Mouse (Mus musculus): ENCODE results near the gene Fcho2. TPM values are rescaled to one million over a fixed set of nuclear protein-coding genes. Genes with fewer than 3 reads are reported as not detected.
A peak's percentile ranks its signal among the peaks of the same experiment; 100 is the strongest.

Fcho2 gene
- total and polyA plus RNA-seq, 3 experiments, result 2.2 to 5.8 TPM; not detected in 1

DNA sequence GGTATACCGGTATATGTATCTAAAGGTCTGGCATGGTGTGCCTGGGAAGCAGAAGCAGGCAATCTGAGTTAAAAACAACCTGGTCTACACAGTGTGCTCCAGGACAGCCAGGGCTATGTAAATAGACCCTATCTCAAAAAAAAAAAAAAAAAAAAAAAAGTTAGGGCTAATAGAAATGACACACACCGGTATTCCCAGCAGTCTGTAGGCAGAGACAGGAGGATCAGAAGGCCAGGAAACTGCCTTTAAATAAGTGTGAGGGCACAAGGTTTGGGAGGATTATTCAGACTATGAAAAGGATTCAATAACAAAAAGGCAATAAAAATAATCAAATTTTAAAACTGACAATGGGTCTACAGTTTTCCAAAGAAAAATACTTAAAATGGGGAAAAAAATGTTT is 2.1 kb downstream of the Fcho2 start:
- peaks cover 23% of the 10 kb centered on the region for H3K79me2 ChIP-seq (ENCODE audit: control insufficient read depth, insufficient read depth, low read length, poor library complexity)
- no peak overlapping the region for H3K27ac ChIP-seq (ENCODE audit: control insufficient read depth, low read depth, low read length)
- no peak for DNase-seq (ENCODE audit: low read depth, low spot score)
- no peaks in the 10 kb centered on the region for H3K27me3 ChIP-seq (ENCODE audit: control insufficient read depth in 1 of 2, insufficient read depth in 2 of 2, low read length in 2 of 2)
- H3K4me1 ChIP-seq (ENCODE audit: control insufficient read depth in 1 of 2, insufficient read depth in 2 of 2, low read length in 2 of 2), result peaks cover 12 to 18% of the 10 kb centered on the region in 2 experiments
- TF ChIP-seq RCOR1 (IDR thresholded peaks at IDR 0.05; ENCODE audit: low read depth, low read length), result no peak
- TF ChIP-seq ZNF384 (IDR thresholded peaks at IDR 0.05; ENCODE audit: low read depth, low read length), result peak; percentile 75
- H3K9me3 ChIP-seq (replicated peaks; ENCODE audit: insufficient read depth, low read length), result no peaks in the 10 kb centered on the region
- H3K36me3 ChIP-seq (ENCODE audit: control insufficient read depth in 1 of 2, insufficient read depth in 2 of 2, low read length in 2 of 2), result peaks cover 0 to 24% of the 10 kb centered on the region in 2 experiments; a peak in 2 of 4 replicates
- peak overlapping the region in 1 of 2 experiments; percentile 80; a peak in 1 of 4 replicates for H3K4me3 ChIP-seq (ENCODE audit: control insufficient read depth in 1 of 2, insufficient read depth in 1 of 2, low read depth in 2 of 2, low read length in 2 of 2)
- H3K9ac ChIP-seq (ENCODE audit: control insufficient read depth, low read depth, low read length, poor library complexity, severe bottlenecking), result no peak overlapping the region

DNA sequence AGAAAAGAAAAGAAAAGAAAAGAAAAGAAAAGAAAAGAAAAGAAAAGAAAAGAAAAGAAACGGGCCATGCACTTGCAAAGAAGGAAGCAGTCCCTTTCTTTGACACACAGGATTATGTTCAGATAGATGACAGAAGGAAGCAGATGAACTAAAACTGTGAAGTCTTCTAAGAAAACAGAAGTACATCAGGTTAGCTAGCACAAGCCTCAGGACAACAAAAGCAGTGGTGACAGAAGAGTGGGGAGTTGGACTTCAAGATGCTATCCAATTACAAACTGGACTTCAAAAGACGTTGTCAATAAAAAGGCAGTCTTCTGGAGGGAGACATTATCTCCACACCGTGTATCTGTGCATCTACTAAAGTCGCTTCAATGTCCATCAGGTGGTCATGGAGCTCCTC is 3.0 kb downstream of the Fcho2 start:
- Histone ChIP-seq H3K27me3 (ENCODE audit: control insufficient read depth in 1 of 2, insufficient read depth in 2 of 2, low read length in 2 of 2) (no peaks in the 10 kb centered on the region), H3K9ac (ENCODE audit: control insufficient read depth, low read depth, low read length, poor library complexity, severe bottlenecking) (peak overlapping the region; percentile 8; the same call in 1 of the 2 replicates), H3K9me3 (replicated peaks; ENCODE audit: insufficient read depth, low read length) (no peaks in the 10 kb centered on the region), H3K27ac (ENCODE audit: control insufficient read depth, low read depth, low read length) (peak overlapping the region; percentile 39), H3K4me3 (ENCODE audit: control insufficient read depth in 1 of 2, insufficient read depth in 1 of 2, low read depth in 2 of 2, low read length in 2 of 2) (no peak overlapping the region), H3K4me1 (ENCODE audit: control insufficient read depth in 1 of 2, insufficient read depth in 2 of 2, low read length in 2 of 2) (peaks cover 9 to 18% of the 10 kb centered on the region in 2 experiments), H3K36me3 (ENCODE audit: control insufficient read depth in 1 of 2, insufficient read depth in 2 of 2, low read length in 2 of 2) (peaks cover 0 to 23% of the 10 kb centered on the region in 2 experiments; a peak in 2 of 4 replicates), H3K79me2 (ENCODE audit: control insufficient read depth, insufficient read depth, low read length, poor library complexity) (peaks cover 25% of the 10 kb centered on the region)
- peak; percentile 66 for DNase-seq (ENCODE audit: low read depth, low spot score)
- TF ChIP-seq MXI1 (IDR thresholded peaks at IDR 0.05; ENCODE audit: low read depth, low read length) (peak; percentile 40; the same call in 1 of the 2 replicates), SIN3A (IDR thresholded peaks at IDR 0.05; ENCODE audit: low read length) (peak; percentile 46; the same call in 1 of the 2 replicates), POLR2AphosphoS5 (IDR thresholded peaks at IDR 0.05; ENCODE audit: borderline replicate concordance, low read depth, low read length) (no peak)

DNA sequence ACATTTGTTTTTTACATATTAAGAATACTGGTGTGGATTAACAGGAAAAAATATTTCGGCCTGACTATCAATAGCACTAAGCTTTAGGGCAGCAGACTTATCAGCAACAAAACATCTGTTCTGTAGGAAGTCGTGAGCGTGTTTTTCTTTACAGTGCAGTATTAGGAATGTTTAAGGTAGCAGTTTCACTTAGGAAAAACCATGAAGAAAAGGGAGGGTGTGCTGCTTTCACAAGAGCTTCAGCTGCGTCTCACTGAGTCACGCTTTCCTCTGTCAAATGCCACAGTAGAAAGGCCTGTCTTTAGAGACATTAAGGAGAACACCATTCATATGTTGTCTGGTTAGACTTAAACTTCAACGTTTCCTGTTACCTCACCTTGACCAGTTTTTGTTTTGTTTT is 5.1 kb downstream of the Fcho2 start:
- TF ChIP-seq MAFK (IDR thresholded peaks at IDR 0.05; ENCODE audit: borderline replicate concordance, low read depth, low read length), result no peak
- TF ChIP-seq ETS1 (IDR thresholded peaks at IDR 0.05; ENCODE audit: low read depth, low read length), result peak; percentile 90
- no peak for TF ChIP-seq JUND (IDR thresholded peaks at IDR 0.05; ENCODE audit: low read depth, low read length)
- no peak; the same call in 1 of the 2 replicates for TF ChIP-seq MYC (IDR thresholded peaks at IDR 0.05; ENCODE audit: low read depth, low read length)
- no peak for TF ChIP-seq ELF1 (IDR thresholded peaks at IDR 0.05; ENCODE audit: low read depth, low read length)
- peak; percentile 85 for TF ChIP-seq TCF12 (IDR thresholded peaks at IDR 0.05; ENCODE audit: low read depth, low read length)
- TF ChIP-seq EP300 (IDR thresholded peaks at IDR 0.05; ENCODE audit: low read depth in 1 of 2, low read length in 2 of 2), result peak; percentile 66 to 76
- TF ChIP-seq MXI1 (IDR thresholded peaks at IDR 0.05; ENCODE audit: low read depth, low read length), result peak; percentile 100
- no peak for TF ChIP-seq RAD21 (IDR thresholded peaks at IDR 0.05; ENCODE audit: low read depth, low read length)
- TF ChIP-seq BHLHE40 (IDR thresholded peaks at IDR 0.05; ENCODE audit: borderline replicate concordance, low read depth, low read length), result peak; percentile 70
- peak; percentile 90 for TF ChIP-seq TAL1 (IDR thresholded peaks at IDR 0.05; ENCODE audit: low read length)
- no peak for TF ChIP-seq ZKSCAN1 (IDR thresholded peaks at IDR 0.05; ENCODE audit: low read depth, low read length)
- 0 out of 2 replicates have a peak, but pooled peaks have one; percentile 19 for TF ChIP-seq TBP (IDR thresholded peaks at IDR 0.05; ENCODE audit: low read depth, low read length)
- TF ChIP-seq SIN3A (IDR thresholded peaks at IDR 0.05; ENCODE audit: low read length), result peak; percentile 99
- TF ChIP-seq USF2 (IDR thresholded peaks at IDR 0.05; ENCODE audit: borderline replicate concordance in 1 of 2, insufficient read depth in 1 of 2, low read depth in 1 of 2, low read length in 2 of 2), result no peak
- no peak for TF ChIP-seq UBTF (IDR thresholded peaks at IDR 0.05; ENCODE audit: borderline replicate concordance, insufficient read depth, low read depth, low read length)
- peak; percentile 84 for TF ChIP-seq GATA1 (IDR thresholded peaks at IDR 0.05; ENCODE audit: low read depth, low read length)
- TF ChIP-seq MAX (IDR thresholded peaks at IDR 0.05; ENCODE audit: low read length), result peak; percentile 87
- TF ChIP-seq RCOR1 (IDR thresholded peaks at IDR 0.05; ENCODE audit: low read depth, low read length), result peak; percentile 49; the same call in 1 of the 2 replicates
- Histone ChIP-seq H3K4me1 (ENCODE audit: control insufficient read depth in 1 of 2, insufficient read depth in 2 of 2, low read length in 2 of 2) (peaks cover 9 to 18% of the 10 kb centered on the region in 2 experiments), H3K79me2 (ENCODE audit: control insufficient read depth, insufficient read depth, low read length, poor library complexity) (peaks cover 28% of the 10 kb centered on the region), H3K9ac (ENCODE audit: control insufficient read depth, low read depth, low read length, poor library complexity, severe bottlenecking) (peak overlapping the region; percentile 61), H3K27me3 (ENCODE audit: control insufficient read depth in 1 of 2, insufficient read depth in 2 of 2, low read length in 2 of 2) (no peaks in the 10 kb centered on the region), H3K4me3 (ENCODE audit: control insufficient read depth in 1 of 2, insufficient read depth in 1 of 2, low read depth in 2 of 2, low read length in 2 of 2) (peak overlapping the region; percentile 26 to 74), H3K36me3 (ENCODE audit: control insufficient read depth in 1 of 2, insufficient read depth in 2 of 2, low read length in 2 of 2) (peaks cover 0 to 27% of the 10 kb centered on the region in 2 experiments; a peak in 2 of 4 replicates), H3K27ac (ENCODE audit: control insufficient read depth, low read depth, low read length) (peak overlapping the region; percentile 64; the same call in 1 of the 2 replicates), H3K9me3 (replicated peaks; ENCODE audit: insufficient read depth, low read length) (no peaks in the 10 kb centered on the region)
- peak; percentile 83 for DNase-seq (ENCODE audit: low read depth, low spot score)
